Mouse (Mus musculus) Muller cell, postnatal 12 days (primary cell): ENCODE results near the gene Wdfy2.
"Not testable (repeated sequence)": the region's sequence is repeated elsewhere in the genome, so short reads cannot be mapped to it uniquely, and the experiment has no call there.

ENCODE experiments used
- DNase-seq: peaks from one replicate; pipeline ENCODE4 v3.0.0-alpha.2; 2015; ENCODE audit errors: inconsistent ontology term

Wdfy2 gene

DNA sequence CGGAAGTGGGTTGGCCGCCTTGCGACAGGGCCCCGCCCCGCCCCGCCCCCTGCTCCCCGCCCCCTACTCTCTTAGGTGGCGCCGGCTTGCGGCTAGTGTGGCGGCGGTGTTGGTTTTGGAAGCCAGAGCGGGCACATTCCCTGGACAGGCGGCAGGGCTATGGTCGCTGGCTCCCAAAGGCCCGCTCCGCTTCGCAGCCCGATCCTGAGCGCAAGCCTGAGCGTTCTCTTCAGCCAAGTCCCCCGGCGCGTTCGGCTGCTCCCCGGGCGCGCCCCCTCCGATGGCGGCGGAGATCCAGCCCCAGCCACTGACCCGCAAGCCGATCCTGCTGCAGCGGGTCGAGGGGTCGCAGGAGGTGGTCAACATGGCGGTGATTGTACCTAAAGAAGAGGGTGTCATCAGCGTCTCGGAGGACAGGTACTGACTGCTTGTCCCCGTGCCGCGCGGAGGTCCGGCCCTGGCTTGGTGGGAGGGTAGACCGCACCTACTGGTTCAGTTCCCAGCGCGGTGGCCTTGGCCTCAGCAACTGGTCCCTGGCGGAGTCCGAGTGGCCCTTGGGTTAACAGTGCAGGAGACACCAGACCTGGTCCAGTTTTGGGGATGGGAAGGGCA lies at the start of gene Wdfy2:
Gene Wdfy2, plus strand, starts transcription at position 38 of the 612 bp plus-strand sequence.
- peak; percentile 73 for DNase-seq

DNA sequence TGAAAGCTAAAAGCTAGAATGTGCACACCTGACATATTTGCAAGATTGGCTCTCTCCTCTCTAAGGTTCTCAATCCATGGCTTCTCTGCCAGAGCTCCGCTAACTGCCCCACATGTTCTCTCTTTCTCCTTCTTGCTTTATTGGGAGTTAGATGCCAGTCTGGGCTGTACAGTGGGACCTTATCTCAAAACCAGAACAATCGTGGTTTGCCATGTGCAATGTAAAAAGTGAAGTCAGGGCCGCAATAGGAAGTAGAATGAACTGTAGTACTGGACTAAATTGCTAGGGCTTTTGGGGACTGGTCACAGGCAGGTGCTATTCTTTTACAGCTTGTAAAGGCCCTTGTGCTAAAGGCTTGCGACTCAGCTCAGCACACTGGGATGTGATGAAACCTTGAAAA lies 48.2 kb upstream of the Wdfy2 start:
- DNase-seq, result no peak

DNA sequence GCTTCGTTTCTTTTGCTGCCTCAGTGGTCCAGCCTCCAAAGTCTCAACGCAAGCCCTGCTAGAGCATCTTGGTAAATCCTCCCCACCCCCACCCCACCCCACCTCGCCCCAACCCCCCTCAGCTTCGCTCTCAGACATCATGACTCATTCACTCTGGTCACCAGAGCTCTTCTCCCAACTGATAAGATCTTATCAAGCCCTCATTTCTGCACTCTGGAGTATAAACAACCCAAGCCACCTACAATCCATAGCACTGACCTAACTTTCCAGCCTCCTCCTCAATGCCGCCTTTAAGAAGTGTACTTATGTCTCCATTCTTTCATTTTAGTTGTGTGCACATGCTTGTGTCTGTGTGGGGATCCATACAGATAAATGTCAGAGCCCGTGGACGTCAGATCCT lies 41.8 kb upstream of the Wdfy2 start:
- DNase-seq, result no peak

DNA sequence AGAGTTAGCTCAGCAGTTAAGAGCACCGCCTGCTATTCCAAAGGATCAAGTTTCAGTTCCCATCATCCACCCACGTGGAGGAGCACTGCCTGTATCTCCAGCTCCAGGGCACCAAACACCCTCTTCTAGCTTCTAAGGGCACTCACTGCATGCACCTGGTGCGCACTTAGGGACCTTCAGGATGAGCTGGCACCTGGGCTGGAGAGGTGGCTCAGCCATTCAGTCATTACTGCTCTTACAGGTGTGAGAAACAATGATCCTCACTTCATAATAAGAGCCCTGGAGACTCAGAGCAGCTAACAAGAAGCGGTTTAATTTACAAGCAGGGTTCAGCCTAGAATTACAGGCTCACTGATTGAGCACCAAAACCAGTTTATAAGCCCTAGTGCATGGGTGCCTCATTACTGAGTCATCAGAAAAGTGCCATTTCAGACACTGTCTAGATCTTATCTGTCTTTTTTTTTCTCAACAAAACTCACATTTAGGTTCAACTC lies 38.8 kb upstream of the Wdfy2 start:
- no peak for DNase-seq

DNA sequence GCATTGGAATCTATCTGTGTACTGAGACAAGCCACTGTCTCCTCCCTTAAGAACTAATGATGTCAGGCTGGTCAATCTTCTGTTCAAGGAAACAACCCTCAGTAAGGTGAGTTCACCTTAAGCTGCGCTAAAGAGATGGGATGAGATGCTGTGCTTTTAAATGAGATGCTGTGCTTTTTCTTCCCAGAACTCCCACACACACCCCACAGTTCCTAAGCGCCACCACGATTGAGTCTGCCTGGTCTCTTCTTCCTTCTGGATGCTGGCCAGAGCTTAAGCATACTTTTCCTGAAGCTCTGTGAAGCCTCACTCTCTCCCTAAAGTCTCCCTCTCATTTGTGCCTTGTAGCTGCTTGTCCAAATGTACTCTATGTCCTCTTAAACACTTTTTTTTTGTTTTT lies 36.7 kb upstream of the Wdfy2 start:
- DNase-seq, result no peak

DNA sequence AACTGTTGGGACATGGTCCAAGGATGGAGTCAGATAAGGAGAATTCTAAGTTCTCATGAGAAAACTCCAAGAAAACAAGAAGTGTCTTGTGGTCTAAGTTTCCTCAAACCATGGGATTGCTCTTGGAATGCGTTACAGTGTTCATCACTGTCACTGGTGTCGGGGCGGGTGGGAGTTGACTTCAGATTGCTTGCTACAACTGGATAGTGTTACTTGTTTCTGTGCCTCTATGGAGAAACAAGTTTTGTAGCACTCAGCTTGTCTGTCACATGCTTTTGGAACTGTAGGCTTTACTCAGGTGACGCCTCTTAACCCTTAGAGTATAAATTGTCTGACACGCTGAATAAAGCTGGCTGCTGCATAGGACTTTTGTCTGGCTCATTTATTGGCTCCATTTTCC lies 34.3 kb upstream of the Wdfy2 start:
- no peak for DNase-seq

DNA sequence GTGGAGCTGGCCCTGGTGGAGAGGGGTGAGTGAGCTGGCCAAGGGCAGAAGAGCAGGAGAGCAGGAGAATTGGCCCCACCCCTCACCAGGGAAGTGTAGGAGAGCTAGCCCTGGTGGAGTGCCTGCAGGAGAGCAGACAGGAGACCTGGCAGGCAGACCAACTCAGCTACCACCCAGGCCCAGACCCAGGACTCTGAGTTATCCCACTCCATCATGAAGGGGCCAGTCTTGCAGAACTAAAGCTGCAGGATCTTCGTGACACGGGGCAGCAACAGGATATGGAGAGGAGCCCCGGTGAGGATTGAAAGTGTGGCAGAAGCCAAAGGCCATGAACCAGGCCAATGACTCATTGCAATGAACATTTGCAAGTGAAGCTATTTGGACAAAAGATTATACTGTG lies 30.6 kb upstream of the Wdfy2 start:
- peak; percentile 18 for DNase-seq

DNA sequence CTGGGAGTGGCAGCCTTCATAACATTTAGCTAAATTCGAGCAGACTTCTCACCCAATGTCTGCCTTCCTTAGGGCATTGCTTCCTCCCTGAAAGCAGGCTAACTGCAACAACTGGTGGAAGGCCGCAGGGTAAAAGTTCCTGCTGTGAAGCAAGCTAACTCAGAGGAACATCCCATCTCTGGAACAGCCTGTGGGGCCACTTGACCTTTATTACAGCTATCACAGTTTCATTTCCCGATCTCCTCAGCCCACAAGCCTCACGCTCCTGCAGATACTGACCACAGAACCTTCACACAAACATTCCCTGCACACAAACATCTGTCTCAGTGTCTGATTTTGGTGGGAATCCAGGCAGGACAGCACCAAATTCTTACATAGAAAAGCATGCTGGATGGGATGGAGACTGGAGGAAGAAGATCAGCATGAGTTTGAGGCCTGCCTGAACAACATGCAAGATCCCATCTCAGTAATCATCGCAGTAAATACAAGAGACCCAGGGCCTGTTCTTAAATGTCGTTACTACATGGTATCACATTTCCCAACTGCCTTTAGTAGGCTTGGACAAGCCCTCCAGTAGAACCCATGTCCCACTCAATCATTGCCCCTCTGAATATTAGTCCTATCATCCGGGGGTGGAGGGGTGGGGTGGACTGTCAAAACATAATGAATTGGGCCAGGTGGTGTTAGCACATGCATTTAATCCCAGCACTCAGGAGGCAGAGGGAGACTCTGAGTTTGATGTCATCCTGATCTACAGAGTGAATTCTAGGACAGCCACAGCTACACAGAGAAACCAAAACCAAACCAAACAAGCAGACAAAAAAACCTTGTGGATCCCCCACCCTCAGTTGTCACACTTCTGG lies 28.6 kb upstream of the Wdfy2 start:
- DNase-seq, result no peak

DNA sequence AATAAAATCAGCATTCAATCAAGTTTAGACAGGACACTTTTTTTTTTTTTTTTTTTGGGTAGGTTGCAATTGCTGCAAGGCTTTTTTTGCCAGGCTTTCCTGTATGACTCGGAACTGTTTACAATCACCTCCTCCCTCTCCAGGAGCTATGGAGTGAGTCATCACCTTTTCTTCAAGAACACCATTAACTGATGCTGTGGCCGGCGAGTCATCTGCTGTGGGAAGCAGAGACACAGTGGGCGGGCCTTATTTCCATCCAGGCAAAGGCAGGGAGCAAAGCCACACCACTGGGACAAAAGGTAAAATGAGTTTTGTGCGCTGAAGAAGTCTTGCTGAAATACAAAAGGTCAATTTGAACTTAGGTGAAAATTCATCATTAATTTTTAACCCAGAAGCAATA lies 24.7 kb upstream of the Wdfy2 start:
- DNase-seq, result peak; percentile 54

DNA sequence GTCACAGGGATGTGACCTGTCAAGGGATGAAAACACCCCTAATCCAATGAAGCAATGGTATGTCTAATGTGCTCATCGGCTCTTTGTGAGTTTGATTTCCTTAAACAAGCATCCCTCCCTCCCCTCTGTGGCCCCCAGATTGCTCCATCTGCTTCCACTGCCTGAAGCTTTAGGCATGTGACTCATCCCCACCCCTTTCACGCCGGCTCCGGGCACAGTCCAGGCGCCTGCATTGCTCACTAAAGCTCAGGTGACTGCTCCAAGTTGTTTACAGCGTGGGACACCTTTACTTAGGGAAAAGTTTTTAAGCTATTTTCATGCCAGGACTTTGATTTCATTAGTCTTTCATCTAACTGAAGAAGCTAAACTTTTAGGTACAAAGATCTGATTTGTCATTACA lies 22.9 kb upstream of the Wdfy2 start:
- DNase-seq, result no peak

DNA sequence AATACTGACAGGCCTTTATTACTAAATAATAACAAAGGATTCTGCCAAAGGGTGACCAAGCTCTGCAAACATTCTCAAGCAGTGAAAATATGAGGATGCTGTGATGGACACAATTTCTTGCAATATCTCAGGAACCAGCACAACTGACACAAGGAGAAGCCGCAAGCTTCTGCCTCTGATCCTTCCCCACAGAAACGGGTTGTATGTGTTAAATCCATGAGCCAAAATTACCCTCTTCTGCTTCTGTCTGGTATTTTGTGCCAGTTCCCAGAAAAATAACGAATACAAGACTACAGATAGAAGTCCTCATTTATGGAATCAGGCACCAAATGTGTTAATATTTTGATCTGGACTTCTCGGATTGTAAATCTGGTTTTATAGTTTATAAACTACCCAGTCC lies 20.7 kb upstream of the Wdfy2 start:
- DNase-seq, result no peak

DNA sequence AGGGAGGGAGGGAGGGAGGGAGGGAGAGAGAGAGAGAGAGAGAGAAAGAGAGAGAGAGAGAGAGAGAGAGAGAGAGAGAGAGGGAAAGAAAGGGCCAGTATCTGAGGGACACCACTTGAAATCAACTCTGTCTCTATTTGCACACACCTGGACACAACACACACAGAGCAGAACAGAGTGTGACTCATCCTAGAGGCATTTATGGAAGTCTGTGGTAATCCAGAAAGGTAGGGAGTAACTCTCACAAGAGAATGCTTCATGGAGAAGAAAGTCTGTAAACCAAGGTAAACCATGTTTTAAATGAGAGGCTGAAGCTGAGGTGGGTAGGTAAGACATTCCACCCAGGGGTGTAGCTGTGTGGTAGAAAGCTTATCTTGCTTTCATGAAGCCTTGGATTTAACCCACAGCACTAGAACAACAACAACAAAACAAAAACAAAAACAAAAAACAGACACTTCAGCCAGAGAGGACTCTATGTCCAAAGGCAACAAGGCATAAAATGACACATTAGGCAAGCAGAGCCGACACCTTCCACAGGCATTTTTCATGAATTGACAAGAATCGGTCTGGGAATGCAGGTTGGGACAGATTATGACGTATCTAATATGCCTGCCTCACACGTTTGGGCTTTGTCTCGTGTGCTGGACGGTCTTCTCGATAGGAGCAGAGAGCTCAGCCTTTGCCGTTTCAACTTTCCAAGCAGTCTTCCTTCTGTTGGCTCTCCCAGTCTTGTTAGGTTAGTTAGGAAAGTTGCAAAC lies 11.7 kb upstream of the Wdfy2 start:
- no peak for DNase-seq

DNA sequence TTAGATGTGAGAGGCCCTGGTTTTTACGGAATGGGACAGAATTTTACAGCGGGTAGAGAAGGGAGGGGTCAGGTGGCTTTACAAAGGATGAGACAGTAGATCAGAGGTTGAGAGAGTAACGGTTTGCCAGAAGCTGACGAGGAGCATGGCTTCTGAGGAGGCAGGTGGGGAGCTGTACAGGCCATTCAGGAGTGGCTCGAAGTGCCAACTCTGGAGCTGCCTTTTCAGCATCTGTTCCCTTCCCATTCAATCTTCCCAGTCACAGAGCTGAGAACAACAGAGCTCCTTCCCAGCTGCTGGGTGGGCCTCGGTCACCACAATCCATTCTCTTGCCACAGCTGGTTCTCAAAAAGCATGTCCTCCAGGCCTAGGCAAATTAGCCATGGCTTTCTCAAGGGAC lies 8.2 kb upstream of the Wdfy2 start:
- DNase-seq, result no peak

DNA sequence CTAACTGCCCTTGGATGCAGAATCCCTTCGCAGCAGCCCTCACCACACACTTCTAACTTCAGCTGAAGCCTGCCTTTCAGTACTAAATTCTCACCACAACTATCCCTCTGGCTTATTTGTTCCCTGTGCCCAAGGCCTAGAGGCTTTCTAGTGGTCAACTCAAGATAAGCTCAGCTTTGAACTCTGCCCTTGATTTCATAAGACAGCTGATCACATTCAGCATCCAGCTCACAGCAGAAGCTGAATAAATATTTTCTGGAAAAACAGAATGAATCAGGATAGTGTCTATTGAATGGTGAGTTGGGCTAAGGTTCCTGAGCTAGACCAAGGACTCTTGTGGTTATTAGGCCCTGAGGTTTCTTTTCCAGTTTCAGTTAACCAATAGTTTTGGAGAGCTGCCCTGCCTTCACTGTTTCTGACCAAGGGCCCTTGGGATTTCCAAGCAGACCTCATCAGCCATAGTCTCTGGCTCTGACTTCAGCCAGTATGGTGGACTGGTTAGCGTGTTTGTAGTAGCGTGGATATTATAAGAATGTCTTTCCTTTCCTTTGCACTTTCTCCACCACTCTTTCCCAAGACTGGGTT lies 5.7 kb upstream of the Wdfy2 start:
- DNase-seq, result no peak

DNA sequence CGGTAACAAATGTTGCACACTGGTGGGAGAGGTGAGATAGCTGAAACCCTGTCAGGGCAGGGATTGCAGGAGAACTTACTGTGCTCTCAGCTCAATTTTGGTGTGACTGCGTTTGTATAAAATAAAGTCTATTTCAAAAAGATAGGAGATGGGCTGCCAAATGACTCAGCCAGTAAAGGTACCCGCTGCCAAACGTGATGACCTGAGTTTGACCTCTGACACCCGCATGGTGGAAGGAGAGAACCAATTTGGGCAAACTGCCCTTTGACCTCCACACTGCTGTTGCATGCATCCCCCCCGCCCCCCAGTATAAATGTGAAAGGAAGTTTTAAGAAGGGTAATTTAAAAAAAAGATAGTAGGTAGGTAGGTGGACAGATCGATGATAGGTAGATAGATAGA lies 4.4 kb upstream of the Wdfy2 start:
- no peak for DNase-seq

DNA sequence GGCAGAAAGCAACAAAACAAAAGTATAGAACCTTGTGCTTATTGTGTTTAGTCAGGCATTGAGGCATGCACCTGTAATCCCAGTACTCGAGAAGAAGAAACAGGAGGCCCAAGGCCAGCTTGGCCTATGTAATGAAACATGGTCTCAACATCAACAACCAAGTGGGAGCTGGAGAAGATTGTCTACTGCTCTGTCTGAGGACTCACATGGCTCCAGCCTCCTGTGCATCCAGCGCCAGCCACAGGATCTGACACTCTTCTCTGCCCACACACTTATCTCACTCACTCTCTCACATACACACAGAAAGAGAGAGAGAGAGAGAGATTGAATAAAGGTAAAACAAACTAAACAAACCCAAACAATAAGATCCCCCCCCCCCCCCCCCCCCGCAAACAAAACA lies 3.9 kb upstream of the Wdfy2 start:
- no peak for DNase-seq

DNA sequence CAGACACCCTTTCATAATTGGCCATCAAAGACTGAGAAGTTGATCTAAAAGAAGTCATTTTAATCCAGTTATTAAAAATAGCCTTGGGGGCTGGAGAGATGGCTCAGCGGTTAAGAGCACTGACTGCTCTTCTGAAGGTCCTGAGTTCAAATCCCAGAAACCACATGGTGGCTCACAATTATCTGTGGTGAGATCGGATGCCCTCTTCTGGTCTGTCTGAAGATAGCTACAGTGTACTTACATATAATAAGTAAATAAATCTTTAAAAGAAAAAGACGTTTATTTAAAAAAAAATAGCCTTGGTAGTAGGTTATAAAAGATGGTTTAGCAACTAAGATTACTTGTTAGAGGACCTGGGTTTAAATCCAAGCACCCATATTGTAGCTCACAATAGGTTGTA lies 1.7 kb upstream of the Wdfy2 start:
- not testable (repeated sequence) for DNase-seq

DNA sequence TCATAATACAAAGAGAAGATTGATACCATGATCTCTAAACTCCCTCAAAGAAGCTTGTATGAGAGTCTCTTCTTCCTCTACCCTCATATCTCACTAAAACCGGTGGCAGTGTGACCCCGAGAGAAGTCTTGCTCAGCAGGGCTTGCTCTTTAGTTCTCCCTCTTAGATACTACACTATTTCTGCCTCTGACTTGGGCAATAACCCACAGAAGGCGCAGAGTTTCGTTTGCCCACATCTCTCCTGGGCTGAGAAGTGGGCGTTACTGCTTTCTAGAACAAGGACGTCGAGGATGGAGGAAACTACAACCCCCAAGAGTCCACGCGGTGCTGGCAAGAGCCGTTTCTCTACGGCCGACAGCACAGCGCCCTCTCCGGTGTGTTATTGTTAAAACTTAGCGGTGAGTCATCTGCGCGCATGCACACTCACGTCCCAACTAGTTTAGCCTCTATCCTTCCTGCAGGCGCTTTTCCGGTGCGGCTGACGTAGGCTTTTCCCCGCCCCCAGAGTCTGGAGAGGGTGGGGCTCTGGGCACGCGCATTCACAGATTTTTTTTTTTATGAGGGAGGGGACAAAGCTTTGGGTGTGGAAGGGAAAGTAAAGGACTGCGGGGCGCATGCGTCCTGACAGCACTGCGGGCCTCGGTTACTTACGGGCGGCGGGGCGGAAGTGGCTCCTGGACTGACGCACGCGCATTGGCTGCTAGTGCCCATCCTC lies 395 bp upstream of the Wdfy2 start:
- peak; percentile 100 for DNase-seq

DNA sequence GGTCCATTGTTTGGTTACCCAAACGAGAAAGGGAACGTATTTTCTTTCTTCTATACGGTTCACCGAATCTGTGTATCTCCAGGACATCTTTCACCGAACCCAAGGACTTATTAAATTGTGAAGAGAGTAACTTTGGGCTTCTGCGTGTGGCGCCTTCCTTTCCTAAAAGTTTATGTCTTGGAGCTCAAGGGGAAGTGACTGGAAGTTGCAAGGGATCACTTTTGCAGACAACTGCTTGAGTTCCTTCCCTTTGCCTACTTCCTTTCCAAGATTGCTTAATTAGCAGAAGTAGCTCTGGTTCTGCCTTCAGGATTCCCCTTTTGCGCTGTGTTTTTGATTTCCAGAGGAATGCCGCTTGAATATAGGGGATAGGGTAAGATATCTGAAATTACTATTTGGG lies 858 bp downstream of the Wdfy2 start:
- DNase-seq, result no peak

DNA sequence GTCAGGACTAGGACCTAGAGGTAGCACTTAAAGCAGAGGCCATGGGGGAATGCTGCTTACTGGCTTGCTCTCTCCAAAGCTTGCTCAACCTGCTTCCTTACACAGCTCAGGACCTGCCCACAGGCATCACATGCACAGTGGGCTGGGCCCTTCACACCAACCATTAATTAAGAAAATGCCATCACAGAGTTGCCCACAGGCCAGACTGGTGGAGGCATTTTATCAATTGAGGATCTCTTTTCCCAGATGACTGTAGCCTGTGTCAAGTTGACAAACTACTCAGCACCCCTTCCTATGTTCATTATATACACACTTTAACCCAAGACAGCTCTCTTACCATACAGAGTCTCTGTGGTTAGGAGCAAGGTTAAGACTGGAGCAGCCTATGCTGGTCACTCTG lies 4.2 kb downstream of the Wdfy2 start:
- DNase-seq, result no peak

DNA sequence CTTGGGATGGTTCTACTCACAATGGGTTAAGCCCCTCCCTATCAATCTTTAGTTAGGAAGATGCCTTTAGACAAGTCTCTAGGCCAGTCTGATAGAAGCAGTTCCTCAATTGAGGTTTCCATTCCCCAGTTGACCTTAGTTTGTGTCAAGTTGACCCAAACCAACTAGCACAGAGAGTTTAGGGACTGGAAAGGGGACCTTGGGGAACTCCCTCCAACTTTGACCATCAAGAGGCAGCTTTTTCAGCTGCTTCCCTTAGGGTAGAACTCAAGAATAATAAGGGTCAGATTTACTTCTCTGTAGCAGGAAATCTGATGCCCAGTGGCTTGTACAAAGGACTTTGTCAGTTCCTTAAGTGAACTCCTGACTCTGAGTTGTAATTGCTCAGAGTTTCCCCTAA lies 5.0 kb downstream of the Wdfy2 start:
- DNase-seq, result no peak

DNA sequence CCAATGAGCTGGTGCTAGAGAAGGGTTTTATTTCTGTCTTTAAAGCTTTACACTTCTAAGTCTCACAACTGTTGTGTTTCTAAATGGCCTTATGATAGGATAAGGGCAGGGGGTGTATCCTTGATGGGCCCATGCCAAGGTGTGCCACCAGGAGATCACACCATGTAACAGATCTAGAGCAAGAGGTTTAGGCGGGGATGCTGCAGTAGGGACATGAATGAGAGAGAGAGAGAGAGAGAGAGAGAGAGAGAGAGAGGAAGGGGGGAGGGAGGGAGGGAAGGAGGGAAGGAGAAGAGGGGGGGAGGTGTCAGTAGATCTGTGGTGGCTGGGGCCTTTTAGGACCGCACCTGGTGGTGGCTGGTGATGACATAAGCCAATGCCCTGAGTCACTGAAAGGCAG lies 5.5 kb downstream of the Wdfy2 start:
- no peak for DNase-seq
